Mouse (Mus musculus): ENCODE data around the gene Dyx1c1. TPM values are rescaled to one million over a fixed set of nuclear protein-coding genes. Genes with fewer than 3 reads are reported as not detected.

Gene Dyx1c1
- total RNA-seq (2017) = 1.5 and 1.7 TPM in 2 replicates

GRCm38 (mm10) chr9:72958521-72959450 is at the start of gene Dyx1c1, which contains the start of gene Gm44503:
Gene Dyx1c1, plus strand, starts transcription at chr9:72958785.
Gene Gm44503, plus strand, starts transcription at chr9:72958852.
- ATAC-seq (ENCODE audit: extremely low read depth, insufficient number of reproducible peaks, low FRiP score, poor library complexity, severe bottlenecking) = peak; percentile 82

GRCm38 (mm10) chr9:72911381-72911780 is 47.2 kb upstream of the Dyx1c1 start:
- ATAC-seq (ENCODE audit: extremely low read depth, insufficient number of reproducible peaks, low FRiP score, poor library complexity, severe bottlenecking) = no peak

GRCm38 (mm10) chr9:72913551-72913950 is 45.0 kb upstream of the Dyx1c1 start:
- no peak for ATAC-seq (ENCODE audit: extremely low read depth, insufficient number of reproducible peaks, low FRiP score, poor library complexity, severe bottlenecking)

- no peak for ATAC-seq (ENCODE audit: extremely low read depth, insufficient number of reproducible peaks, low FRiP score, poor library complexity, severe bottlenecking)
These were observed 42.9 kb upstream of the Dyx1c1 start for GRCm38 (mm10) chr9:72915728-72916127.

GRCm38 (mm10) chr9:72923068-72923467 is 35.5 kb upstream of the Dyx1c1 start:
- no peak for ATAC-seq (ENCODE audit: extremely low read depth, insufficient number of reproducible peaks, low FRiP score, poor library complexity, severe bottlenecking)

GRCm38 (mm10) chr9:72925021-72925934 is 33.3 kb upstream of the Dyx1c1 start, which contains the start of gene Pygo1:
Gene Pygo1, plus strand, starts transcription at chr9:72925645.
- ATAC-seq (ENCODE audit: extremely low read depth, insufficient number of reproducible peaks, low FRiP score, poor library complexity, severe bottlenecking) = no peak

GRCm38 (mm10) chr9:72925935-72926258 is 32.7 kb upstream of the Dyx1c1 start:
- no peak for ATAC-seq (ENCODE audit: extremely low read depth, insufficient number of reproducible peaks, low FRiP score, poor library complexity, severe bottlenecking)

GRCm38 (mm10) chr9:72931166-72931790 is 27.3 kb upstream of the Dyx1c1 start:
- no peak for ATAC-seq (ENCODE audit: extremely low read depth, insufficient number of reproducible peaks, low FRiP score, poor library complexity, severe bottlenecking)

- no peak for ATAC-seq (ENCODE audit: extremely low read depth, insufficient number of reproducible peaks, low FRiP score, poor library complexity, severe bottlenecking)
These were observed 23.3 kb upstream of the Dyx1c1 start for GRCm38 (mm10) chr9:72935309-72935708.

GRCm38 (mm10) chr9:72936301-72936700 is 22.3 kb upstream of the Dyx1c1 start:
- no peak for ATAC-seq (ENCODE audit: extremely low read depth, insufficient number of reproducible peaks, low FRiP score, poor library complexity, severe bottlenecking)

GRCm38 (mm10) chr9:72943424-72943823 is 15.2 kb upstream of the Dyx1c1 start:
- ATAC-seq (ENCODE audit: extremely low read depth, insufficient number of reproducible peaks, low FRiP score, poor library complexity, severe bottlenecking) = no peak

GRCm38 (mm10) chr9:72944286-72944685 is 14.3 kb upstream of the Dyx1c1 start:
- ATAC-seq (ENCODE audit: extremely low read depth, insufficient number of reproducible peaks, low FRiP score, poor library complexity, severe bottlenecking) = no peak

- ATAC-seq (ENCODE audit: extremely low read depth, insufficient number of reproducible peaks, low FRiP score, poor library complexity, severe bottlenecking) = no peak
These were observed 11.6 kb upstream of the Dyx1c1 start for GRCm38 (mm10) chr9:72947010-72947409.

- no peak for ATAC-seq (ENCODE audit: extremely low read depth, insufficient number of reproducible peaks, low FRiP score, poor library complexity, severe bottlenecking)
These were observed 9.0 kb upstream of the Dyx1c1 start for GRCm38 (mm10) chr9:72949572-72949971.

GRCm38 (mm10) chr9:72954746-72955145 is 3.8 kb upstream of the Dyx1c1 start:
- no peak for ATAC-seq (ENCODE audit: extremely low read depth, insufficient number of reproducible peaks, low FRiP score, poor library complexity, severe bottlenecking)

- peak; percentile 70; the same call in 1 of the 2 replicates for ATAC-seq (ENCODE audit: extremely low read depth, insufficient number of reproducible peaks, low FRiP score, poor library complexity, severe bottlenecking)
These were observed 3.0 kb upstream of the Dyx1c1 start for GRCm38 (mm10) chr9:72955546-72955945.

- no peak for ATAC-seq (ENCODE audit: extremely low read depth, insufficient number of reproducible peaks, low FRiP score, poor library complexity, severe bottlenecking)
These were observed 2.8 kb downstream of the Dyx1c1 start for GRCm38 (mm10) chr9:72961346-72961745.

- no peak for ATAC-seq (ENCODE audit: extremely low read depth, insufficient number of reproducible peaks, low FRiP score, poor library complexity, severe bottlenecking)
These were observed 3.4 kb downstream of the Dyx1c1 start for GRCm38 (mm10) chr9:72961959-72962358.
